24 mouse cellular contexts compared by ENCODE assay signal in genomic region chr4:129008006-129008519, GRCm38 (mm10). TPM values are rescaled to one million over a fixed set of nuclear protein-coding genes. Genes with fewer than 3 reads are reported as not detected.
DNase-seq lines count a peak whose midpoint lies in the region; ATAC-seq lines count a peak whose summit lies in the region.
"Had no signal": no experiment of that assay in that cellular context is flagged by ENCODE, and none has a peak within 500 bp of the region (broad histone marks: within the 10 kb centered on the region; RNA-seq: fewer than 3 reads in every experiment).

No protein-coding gene starts in this region.

- ATAC-seq in megakaryocyte, adult 5-6 weeks (ENCODE audit: poor library complexity, severe bottlenecking), result no peak
- peak; percentile 64 for ATAC-seq in activated CD4-positive, CD25-positive, alpha-beta regulatory T cell, adult 4 months
- ATAC-seq in inflammation-experienced regulatory T-cells, adult 6 months, result peak; percentile 54
- ATAC-seq in midbrain, embryonic 11.5 days (ENCODE audit: low FRiP score), result no peak
- ATAC-seq: forebrain, embryonic 16.5 days; hindbrain, embryonic 16.5 days; intestine, embryonic 15.5 days had no signal

- peaks cover 95% of the 10 kb centered on the region for H3K4me1 ChIP-seq in megakaryocyte, embryonic 14.5 days
- no peaks in the 10 kb centered on the region; the same call in 1 of the 2 replicates for H3K4me1 ChIP-seq in midbrain, embryonic 11.5 days (ENCODE audit: control insufficient read depth, insufficient read depth, low read length)
- H3K4me1 ChIP-seq: intestine, embryonic 15.5 days had no signal

- H3K4me3 ChIP-seq in megakaryocyte, embryonic 14.5 days (replicated peaks), result peak overlapping the region; percentile 78
- H3K4me3 ChIP-seq in midbrain, embryonic 11.5 days (ENCODE audit: low read depth, low read length), result no peak overlapping the region
- H3K4me3 ChIP-seq: embryonic facial prominence, embryonic 15.5 days; forebrain, embryonic 12.5 days; heart, embryonic 10.5 days; hindbrain, embryonic 12.5 days; intestine, embryonic 15.5 days had no signal

- WGBS in midbrain, embryonic 11.5 days, result 78% methylated on average over 12 of the region's 12 CpGs

- peaks cover 88% of the 10 kb centered on the region for H3K36me3 ChIP-seq in megakaryocyte, embryonic 14.5 days (replicated peaks; ENCODE audit: low read length)
- peaks cover 10% of the 10 kb centered on the region for H3K36me3 ChIP-seq in midbrain, embryonic 11.5 days (ENCODE audit: control insufficient read depth, insufficient read depth, low read length)

- DNase-seq in midbrain, embryonic 11.5 days (ENCODE audit: low spot score, missing footprints), result no peak
- no peak for DNase-seq in spleen, postnatal 10 days (ENCODE audit: low spot score in 2 of 2)
- DNase-seq in adrenal gland, postnatal 10 days, result no peak
- DNase-seq in adrenal gland, adult 18-20 months (ENCODE audit: low spot score in 2 of 2), result no peak
- DNase-seq: adrenal gland, postnatal 25 days; cerebellum, adult 2 months; cerebellum, postnatal 10 days; embryo, embryonic 11 days; gastrocnemius, postnatal 10 days; heart, adult 18-20 months; heart, postnatal 10 days; heart, postnatal 4 days had no signal

- no peak overlapping the region for H3K9ac ChIP-seq in midbrain, embryonic 11.5 days (ENCODE audit: low read length)
- H3K9ac ChIP-seq: embryonic facial prominence, embryonic 15.5 days; forebrain, embryonic 12.5 days; hindbrain, embryonic 12.5 days; intestine, embryonic 15.5 days had no signal

- H3K4me2 ChIP-seq in midbrain, embryonic 11.5 days, result no peak overlapping the region
- H3K4me2 ChIP-seq: embryonic facial prominence, embryonic 15.5 days; forebrain, embryonic 12.5 days; hindbrain, embryonic 12.5 days; intestine, embryonic 15.5 days had no signal

- H3K27me3 ChIP-seq in megakaryocyte, embryonic 14.5 days (replicated peaks), result no peaks in the 10 kb centered on the region
- no peaks in the 10 kb centered on the region for H3K27me3 ChIP-seq in midbrain, embryonic 11.5 days (ENCODE audit: control insufficient read depth, insufficient read depth, low read length)
- H3K27me3 ChIP-seq: embryonic facial prominence, embryonic 15.5 days; forebrain, embryonic 12.5 days; hindbrain, embryonic 12.5 days; intestine, embryonic 15.5 days had no signal

- H3K27ac ChIP-seq in midbrain, embryonic 11.5 days (ENCODE audit: low read depth, low read length), result no peak overlapping the region
- H3K27ac ChIP-seq: embryonic facial prominence, embryonic 15.5 days; forebrain, embryonic 12.5 days; heart, embryonic 10.5 days; hindbrain, embryonic 12.5 days; intestine, embryonic 15.5 days had no signal

- no peaks in the 10 kb centered on the region for H3K9me3 ChIP-seq in megakaryocyte, embryonic 14.5 days
- H3K9me3 ChIP-seq in midbrain, embryonic 11.5 days (ENCODE audit: control insufficient read depth, low read length), result no peaks in the 10 kb centered on the region
- H3K9me3 ChIP-seq: embryonic facial prominence, embryonic 15.5 days; forebrain, embryonic 12.5 days; G1E; heart, embryonic 10.5 days; hindbrain, embryonic 12.5 days; intestine, embryonic 15.5 days had no signal

RNA-seq across cellular contexts. Expression of gene Ak2, which starts 16.3 kb away (rescaled TPM):
- 29.1 and 128 TPM in 2 replicates for polyA plus RNA-seq in megakaryocyte, embryonic 14.5 days (2012; ENCODE audit: insufficient read depth, low replicate concordance)
- total RNA-seq in megakaryocyte, adult 5-6 weeks (2015), result 41.2 and 48.0 TPM in 2 replicates
- total RNA-seq in megakaryocyte, adult 5-6 weeks (2017), result 69.0 and 71.2 TPM in 2 replicates
- 100 to 1,000 TPM in 1 of 2 experiments, 10 to 100 TPM in 1; 62.4 to 108 TPM for polyA plus RNA-seq in activated CD4-positive, CD25-positive, alpha-beta regulatory T cell, adult 4 months (2017; shearing (Covaris generic))
- polyA plus RNA-seq in inflammation-experienced regulatory T-cells, adult 6 months (2017; shearing (Covaris generic)), result 100 to 1,000 TPM in 1 of 3 experiments, 10 to 100 TPM in 2; 70.4 to 117 (median 80.5) TPM
- polyA plus RNA-seq in midbrain, embryonic 11.5 days (2014; fragmentation: Nextera tagmentation; extraction: Ambion mirVana), result 131 and 141 TPM in 2 replicates
- total RNA-seq in adrenal gland, postnatal 10 days (2021), result 100 to 1,000 TPM; 244 to 274 TPM
- 100 to 1,000 TPM; 111 to 164 TPM for total RNA-seq in adrenal gland, adult 18-20 months (2021)

RNA-seq across cellular contexts. Expression of gene Azin2, which starts 45.8 kb away (rescaled TPM):
- polyA plus RNA-seq in megakaryocyte, embryonic 14.5 days (2012; ENCODE audit: insufficient read depth, low replicate concordance), result 7.6 and 12.2 TPM in 2 replicates
- total RNA-seq in megakaryocyte, adult 5-6 weeks (2015), result 0.25 and 0.38 TPM in 2 replicates
- total RNA-seq in megakaryocyte, adult 5-6 weeks (2017), result 0.29 and 1.5 TPM in 2 replicates
- polyA plus RNA-seq in activated CD4-positive, CD25-positive, alpha-beta regulatory T cell, adult 4 months (2017; shearing (Covaris generic)), result under 1 TPM in 1 of 2 experiments, not detected in 1; 0.34 TPM
- polyA plus RNA-seq in inflammation-experienced regulatory T-cells, adult 6 months (2017; shearing (Covaris generic)), result under 1 TPM in 1 of 3 experiments, not detected in 2; 0.19 TPM
- polyA plus RNA-seq in midbrain, embryonic 11.5 days (2014; fragmentation: Nextera tagmentation; extraction: Ambion mirVana), result 11.5 and 14.4 TPM in 2 replicates
- total RNA-seq in adrenal gland, postnatal 10 days (2021), result 10 to 100 TPM; 32.5 to 32.9 TPM
- total RNA-seq in adrenal gland, adult 18-20 months (2021), result 10 to 100 TPM; 62.3 to 69.7 TPM
- total RNA-seq: G1E had no signal
- polyA plus RNA-seq: G1E had no signal

RNA-seq across cellular contexts. Expression of gene Rnf19b, which starts 50.0 kb away (rescaled TPM):
- 696 and 878 TPM in 2 replicates for polyA plus RNA-seq in megakaryocyte, embryonic 14.5 days (2012; ENCODE audit: insufficient read depth, low replicate concordance)
- 20.2 and 24.2 TPM in 2 replicates for total RNA-seq in megakaryocyte, adult 5-6 weeks (2015)
- total RNA-seq in megakaryocyte, adult 5-6 weeks (2017), result 52.8 and 56.8 TPM in 2 replicates
- 10 to 100 TPM; 18.9 TPM for polyA plus RNA-seq in activated CD4-positive, CD25-positive, alpha-beta regulatory T cell, adult 4 months (2017; shearing (Covaris generic))
- polyA plus RNA-seq in inflammation-experienced regulatory T-cells, adult 6 months (2017; shearing (Covaris generic)), result 10 to 100 TPM; 17.5 to 20.2 (median 18.3) TPM
- polyA plus RNA-seq in midbrain, embryonic 11.5 days (2014; fragmentation: Nextera tagmentation; extraction: Ambion mirVana), result 8.7 and 9.3 TPM in 2 replicates
- total RNA-seq in adrenal gland, postnatal 10 days (2021), result 10 to 100 TPM; 23.6 to 25.1 TPM
- 10 to 100 TPM; 28.6 to 41.3 TPM for total RNA-seq in adrenal gland, adult 18-20 months (2021)

Comparison
In these comparisons a context has a peak if more than half of its experiments do, and no peak if none do; other contexts are left out.
1. ATAC-seq: peak in activated CD4-positive, CD25-positive, alpha-beta regulatory T cell, adult 4 months (single experiment) and inflammation-experienced regulatory T-cells, adult 6 months (single experiment); none in megakaryocyte, adult 5-6 weeks (single experiment) and midbrain, embryonic 11.5 days (single experiment).
2. RNA of gene Rnf19b, which starts 50.0 kb away (polyA plus RNA-seq): 696 to 878 TPM in megakaryocyte, embryonic 14.5 days; 18.9 TPM in activated CD4-positive, CD25-positive, alpha-beta regulatory T cell, adult 4 months, 17.5 to 20.2 TPM in inflammation-experienced regulatory T-cells, adult 6 months and 8.7 to 9.3 TPM in midbrain, embryonic 11.5 days; every median in the first group is over 10 times any median in the second.